Mouse (Mus musculus): ENCODE results near the gene Gemin5. TPM values are rescaled to one million over a fixed set of nuclear protein-coding genes. Genes with fewer than 3 reads are reported as not detected.
"Not testable (repeated sequence)": the region's sequence is repeated elsewhere in the genome, so short reads cannot be mapped to it uniquely, and the experiment has no call there.

The Gemin5 gene
- polyA plus RNA-seq, 2 experiments: 5.9 to 8.4 TPM

GRCm38 (mm10) chr11:58101194-58101720, 67.1 kb downstream of the Gemin5 start:
- Histone ChIP-seq H3K27ac (no peak overlapping the region), H3K9me3 (ENCODE audit: control insufficient read depth, low read length) (no peaks in the 10 kb centered on the region), H3K9ac (replicated peaks) (no peak overlapping the region), H3K4me3 (ENCODE audit: insufficient read depth in 1 of 2, low read depth in 2 of 2, low read length in 2 of 2) (no peak overlapping the region), H3K4me1 (replicated peaks; ENCODE audit: control insufficient read depth in 2 of 2, insufficient read depth in 2 of 2, low read length in 1 of 2) (peaks cover 7 to 12% of the 10 kb centered on the region in 2 experiments), H3K27me3 (ENCODE audit: control insufficient read depth, insufficient read depth, low read length) (peaks cover 17% of the 10 kb centered on the region), H3K36me3 (replicated peaks; ENCODE audit: control insufficient read depth, insufficient read depth, low read depth) (no peaks in the 10 kb centered on the region), H3K4me2 (ENCODE audit: low read depth) (no peak overlapping the region)
- TF ChIP-seq EP300 (IDR thresholded peaks at IDR 0.05; ENCODE audit: low read depth) (no peak), CTCF (IDR thresholded peaks at IDR 0.05; ENCODE audit: low read depth) (no peak)
- WGBS (ENCODE audit: insufficient replicate concordance): 65% methylated on average over 4 of the region's 4 CpGs
- ATAC-seq (ENCODE audit: insufficient read depth): no peak
- DNase-seq (ENCODE audit: low read depth in 3 of 3, low spot score in 3 of 3): no peak

GRCm38 (mm10) chr11:58100006-58100405, 68.3 kb downstream of the Gemin5 start:
- H3K36me3 ChIP-seq (replicated peaks; ENCODE audit: control insufficient read depth, insufficient read depth, low read depth): no peaks in the 10 kb centered on the region
- ATAC-seq (ENCODE audit: insufficient read depth): no peak
- no peak overlapping the region for H3K9ac ChIP-seq (replicated peaks)
- TF ChIP-seq CTCF (IDR thresholded peaks at IDR 0.05; ENCODE audit: low read depth) (no peak), EP300 (IDR thresholded peaks at IDR 0.05; ENCODE audit: low read depth) (no peak)
- peaks cover 4 to 9% of the 10 kb centered on the region in 2 experiments for H3K4me1 ChIP-seq (replicated peaks; ENCODE audit: control insufficient read depth in 2 of 2, insufficient read depth in 2 of 2, low read length in 1 of 2)
- no peak for DNase-seq (ENCODE audit: low read depth in 3 of 3, low spot score in 3 of 3)
- H3K27me3 ChIP-seq (ENCODE audit: control insufficient read depth, insufficient read depth, low read length): peaks cover 17% of the 10 kb centered on the region
- no peaks in the 10 kb centered on the region for H3K9me3 ChIP-seq (ENCODE audit: control insufficient read depth, low read length)
- no peak overlapping the region for H3K27ac ChIP-seq
- H3K4me2 ChIP-seq (ENCODE audit: low read depth): no peak overlapping the region
- 77% methylated on average over 2 of the region's 2 CpGs for WGBS (ENCODE audit: insufficient replicate concordance)
- H3K4me3 ChIP-seq (ENCODE audit: insufficient read depth in 1 of 2, low read depth in 2 of 2, low read length in 2 of 2): no peak overlapping the region

GRCm38 (mm10) chr11:58098366-58098720, 70.0 kb downstream of the Gemin5 start:
- DNase-seq (ENCODE audit: low read depth in 3 of 3, low spot score in 3 of 3); H3K9me3 ChIP-seq (ENCODE audit: control insufficient read depth, low read length); H3K9ac ChIP-seq (replicated peaks); H3K4me1 ChIP-seq (replicated peaks; ENCODE audit: control insufficient read depth in 2 of 2, insufficient read depth in 2 of 2, low read length in 1 of 2); H3K4me3 ChIP-seq (ENCODE audit: insufficient read depth in 1 of 2, low read depth in 2 of 2, low read length in 2 of 2); H3K36me3 ChIP-seq (replicated peaks; ENCODE audit: control insufficient read depth, insufficient read depth, low read depth); ATAC-seq (ENCODE audit: insufficient read depth); H3K27ac ChIP-seq: not testable (repeated sequence)
- peak overlapping the region; percentile 55; the same call in 1 of the 2 replicates for H3K4me2 ChIP-seq (ENCODE audit: low read depth)
- 45% methylated on average over 5 of the region's 5 CpGs for WGBS (ENCODE audit: insufficient replicate concordance)
- TF ChIP-seq CTCF (IDR thresholded peaks at IDR 0.05; ENCODE audit: low read depth): peak; percentile 64
- H3K27me3 ChIP-seq (ENCODE audit: control insufficient read depth, insufficient read depth, low read length): peaks cover 17% of the 10 kb centered on the region

- no peaks in the 10 kb centered on the region for H3K36me3 ChIP-seq (replicated peaks; ENCODE audit: control insufficient read depth, insufficient read depth, low read depth)
- peak overlapping the region; percentile 11 to 36; a peak in 3 of 4 replicates for H3K4me3 ChIP-seq (ENCODE audit: insufficient read depth in 1 of 2, low read depth in 2 of 2, low read length in 2 of 2)
- H3K4me1 ChIP-seq (replicated peaks; ENCODE audit: control insufficient read depth in 2 of 2, insufficient read depth in 2 of 2, low read length in 1 of 2): peaks cover 0 to 6% of the 10 kb centered on the region in 2 experiments; a peak in 1 of 4 replicates
- no peak for TF ChIP-seq CTCF (IDR thresholded peaks at IDR 0.05; ENCODE audit: low read depth)
- no peak for TF ChIP-seq EP300 (IDR thresholded peaks at IDR 0.05; ENCODE audit: low read depth)
- H3K9ac ChIP-seq (replicated peaks): no peak overlapping the region
- no peak overlapping the region for H3K27ac ChIP-seq
- WGBS (ENCODE audit: insufficient replicate concordance): 3% methylated on average over 32 of the region's 38 CpGs
- no peak for DNase-seq (ENCODE audit: low read depth in 3 of 3, low spot score in 3 of 3)
- H3K4me2 ChIP-seq (ENCODE audit: low read depth): peak overlapping the region; percentile 55
- peaks cover 17% of the 10 kb centered on the region for H3K27me3 ChIP-seq (ENCODE audit: control insufficient read depth, insufficient read depth, low read length)
- H3K9me3 ChIP-seq (ENCODE audit: control insufficient read depth, low read length): no peaks in the 10 kb centered on the region
- ATAC-seq (ENCODE audit: insufficient read depth): peak; percentile 38; the same call in 1 of the 2 replicates
Measured at GRCm38 (mm10) chr11:58097621-58098365, 70.5 kb downstream of the Gemin5 start.

- Histone ChIP-seq H3K9me3 (ENCODE audit: control insufficient read depth, low read length) (no peaks in the 10 kb centered on the region), H3K4me1 (replicated peaks; ENCODE audit: control insufficient read depth in 2 of 2, insufficient read depth in 2 of 2, low read length in 1 of 2) (peaks cover 0 to 8% of the 10 kb centered on the region in 2 experiments; a peak in 1 of 4 replicates), H3K27me3 (ENCODE audit: control insufficient read depth, insufficient read depth, low read length) (peaks cover 17% of the 10 kb centered on the region), H3K27ac (no peak overlapping the region), H3K4me3 (ENCODE audit: insufficient read depth in 1 of 2, low read depth in 2 of 2, low read length in 2 of 2) (no peak overlapping the region), H3K36me3 (replicated peaks; ENCODE audit: control insufficient read depth, insufficient read depth, low read depth) (no peaks in the 10 kb centered on the region), H3K9ac (replicated peaks) (no peak overlapping the region), H3K4me2 (ENCODE audit: low read depth) (peak overlapping the region; percentile 55; the same call in 1 of the 2 replicates)
- 48% methylated on average over 20 of the region's 20 CpGs for WGBS (ENCODE audit: insufficient replicate concordance)
- no peak for TF ChIP-seq CTCF (IDR thresholded peaks at IDR 0.05; ENCODE audit: low read depth)
- no peak for TF ChIP-seq EP300 (IDR thresholded peaks at IDR 0.05; ENCODE audit: low read depth)
- ATAC-seq (ENCODE audit: insufficient read depth): no peak
- no peak for DNase-seq (ENCODE audit: low read depth in 3 of 3, low spot score in 3 of 3)
Measured at GRCm38 (mm10) chr11:58096821-58097620, 71.3 kb downstream of the Gemin5 start.
